Mouse (Mus musculus) bone marrow macrophage, adult 2 months (primary cell): Measurements from ENCODE around the gene Ssh1. TPM values are rescaled to one million over a fixed set of nuclear protein-coding genes. Genes with fewer than 3 reads are reported as not detected.
A peak's percentile ranks its signal among the peaks of the same experiment; 100 is the strongest.

Experiments
- H3K27ac ChIP-seq: 2 replicates; pipeline ENCODE4 v1.5.1; 2012; ENCODE audit warnings: low read depth, low read length; ENCODE audit not compliant: insufficient read depth
- H3K4me1 ChIP-seq: 2 replicates; pipeline ENCODE4 v1.6.1; 2012; ENCODE audit warnings: low read length; ENCODE audit not compliant: control insufficient read depth, insufficient read depth
- H3K4me3 ChIP-seq: 2 replicates; pipeline ENCODE4 v1.5.1; 2012; ENCODE audit warnings: mild to moderate bottlenecking, low read length, moderate library complexity; ENCODE audit not compliant: insufficient read depth
- CTCF ChIP-seq: IDR thresholded peaks from 2 replicates; pipeline ENCODE4 v1.5.1; 2012; ENCODE audit warnings: low read depth, mild to moderate bottlenecking, low read length, moderate library complexity
- POLR2A ChIP-seq: IDR thresholded peaks from 2 replicates; pipeline ENCODE4 v1.6.1; 2012; ENCODE audit warnings: mild to moderate bottlenecking, low read depth, low read length, borderline replicate concordance
- polyA plus RNA-seq: library from polyadenylated mRNA; stranded (reverse); fragments of >200 nt; gene quantifications from 2 replicates; pipeline ENCODE4 v1.2.4, GENCODE M21; 2012; ENCODE audit not compliant: missing spikeins, insufficient read depth, insufficient read length

The Ssh1 gene
- polyA plus RNA-seq, 1 experiment: 18.5 TPM

GRCm38 (mm10) chr5:113954421-113954820 lies 39.3 kb downstream of the Ssh1 start:
- H3K27ac ChIP-seq: 0 out of 2 replicates have a peak overlapping the region, but pooled peaks have one; percentile 8
- peaks cover 28% of the 10 kb centered on the region for H3K4me1 ChIP-seq
- TF ChIP-seq POLR2A (no peak), CTCF (peak; percentile 90)
- H3K4me3 ChIP-seq: no peak overlapping the region

DNA sequence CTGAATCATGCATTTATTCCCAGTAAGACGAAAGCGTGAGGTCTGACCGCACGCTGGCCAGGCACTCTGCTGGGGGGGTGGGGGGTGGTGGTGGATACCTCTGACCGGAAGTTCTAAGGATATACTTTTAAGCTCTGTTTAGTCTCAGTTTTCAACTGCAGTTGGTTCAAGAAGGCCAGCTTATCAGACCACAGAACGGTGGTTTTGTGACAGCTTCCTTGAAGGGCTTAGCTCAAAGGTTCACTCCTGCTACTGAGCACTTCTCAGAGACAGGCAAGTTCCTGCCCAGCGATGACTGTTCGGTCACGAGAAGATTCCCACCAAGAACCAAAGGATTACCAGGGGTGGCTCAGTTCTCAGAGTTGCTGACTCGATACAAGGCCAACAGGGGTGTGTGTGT lies 41.2 kb downstream of the Ssh1 start:
- peak overlapping the region; percentile 93 for H3K27ac ChIP-seq
- no peak for TF ChIP-seq CTCF
- TF ChIP-seq POLR2A: no peak
- H3K4me3 ChIP-seq: no peak overlapping the region; the same call in 1 of the 2 replicates
- H3K4me1 ChIP-seq: peaks cover 32% of the 10 kb centered on the region

GRCm38 (mm10) chr5:113951693-113952071 lies 42.0 kb downstream of the Ssh1 start:
- no peak for TF ChIP-seq CTCF
- no peak for TF ChIP-seq POLR2A
- Histone ChIP-seq H3K27ac (peak overlapping the region; percentile 93), H3K4me3 (no peak overlapping the region; the same call in 1 of the 2 replicates), H3K4me1 (peaks cover 32% of the 10 kb centered on the region)

GRCm38 (mm10) chr5:113950786-113951692 lies 42.7 kb downstream of the Ssh1 start:
- TF ChIP-seq POLR2A: no peak
- TF ChIP-seq CTCF: no peak
- no peak overlapping the region for H3K4me3 ChIP-seq
- H3K4me1 ChIP-seq: peaks cover 37% of the 10 kb centered on the region
- H3K27ac ChIP-seq: peak overlapping the region; percentile 93

DNA sequence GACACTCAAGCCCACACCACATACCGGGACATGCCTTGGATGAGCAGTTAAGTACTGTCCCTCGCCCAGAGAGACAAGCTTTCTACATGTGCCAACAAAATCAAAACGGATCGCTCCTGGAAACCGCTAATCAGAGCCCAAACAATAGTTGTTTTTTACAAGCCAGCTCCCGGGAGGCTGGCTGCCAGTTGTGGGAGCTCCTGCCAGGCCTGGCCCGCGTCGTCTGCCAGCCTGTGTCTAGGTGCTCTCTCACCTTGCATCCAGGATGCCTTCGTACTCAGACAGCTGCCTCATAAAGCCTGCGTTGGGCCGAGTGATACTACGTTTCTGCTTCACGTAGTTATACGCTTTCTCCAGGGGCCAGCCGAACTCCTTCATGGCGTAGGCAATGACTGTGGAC lies 43.6 kb downstream of the Ssh1 start:
- no peak overlapping the region for H3K4me3 ChIP-seq
- TF ChIP-seq POLR2A (no peak), CTCF (no peak)
- peaks cover 38% of the 10 kb centered on the region for H3K4me1 ChIP-seq
- no peak overlapping the region for H3K27ac ChIP-seq

- no peak for TF ChIP-seq POLR2A
- no peak for TF ChIP-seq CTCF
- H3K27ac ChIP-seq: no peak overlapping the region
- no peak overlapping the region for H3K4me3 ChIP-seq
- peaks cover 42% of the 10 kb centered on the region for H3K4me1 ChIP-seq
Measured at GRCm38 (mm10) chr5:113947280-113947679, 46.4 kb downstream of the Ssh1 start.

- TF ChIP-seq CTCF (no peak), POLR2A (no peak)
- Histone ChIP-seq H3K4me3 (peak overlapping the region; percentile 75), H3K4me1 (peaks cover 26% of the 10 kb centered on the region), H3K27ac (peak overlapping the region; percentile 99)
Measured at GRCm38 (mm10) chr5:113945126-113945525, 48.6 kb downstream of the Ssh1 start.

DNA sequence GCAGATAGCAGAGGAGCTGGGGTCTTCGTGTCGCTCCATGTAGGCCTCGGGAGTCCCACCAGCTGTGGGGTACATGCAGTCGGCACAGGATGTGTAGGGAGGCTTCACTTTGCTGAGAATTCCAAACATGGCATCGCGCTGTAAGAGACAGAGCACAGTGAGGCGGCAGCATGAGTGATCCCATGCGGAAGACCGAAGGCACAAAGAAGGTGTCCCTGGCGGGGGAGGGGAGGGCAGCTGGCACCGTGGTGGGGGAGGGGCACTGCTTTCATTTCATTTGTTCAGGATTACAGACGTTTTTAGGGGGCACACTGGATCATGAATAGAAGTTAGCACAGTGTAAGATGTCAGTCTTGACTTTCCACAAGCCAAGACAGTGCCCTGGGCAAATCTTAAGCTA lies 50.4 kb downstream of the Ssh1 start:
- Histone ChIP-seq H3K27ac (0 out of 2 replicates have a peak overlapping the region, but pooled peaks have one; percentile 1), H3K4me3 (no peak overlapping the region), H3K4me1 (peaks cover 24% of the 10 kb centered on the region)
- TF ChIP-seq POLR2A: no peak
- TF ChIP-seq CTCF: no peak

- Histone ChIP-seq H3K4me1 (peaks cover 21% of the 10 kb centered on the region), H3K27ac (no peak overlapping the region), H3K4me3 (no peak overlapping the region)
- no peak for TF ChIP-seq POLR2A
- peak; percentile 15; the same call in 1 of the 2 replicates for TF ChIP-seq CTCF
Measured at GRCm38 (mm10) chr5:113942580-113942979, 51.1 kb downstream of the Ssh1 start.

DNA sequence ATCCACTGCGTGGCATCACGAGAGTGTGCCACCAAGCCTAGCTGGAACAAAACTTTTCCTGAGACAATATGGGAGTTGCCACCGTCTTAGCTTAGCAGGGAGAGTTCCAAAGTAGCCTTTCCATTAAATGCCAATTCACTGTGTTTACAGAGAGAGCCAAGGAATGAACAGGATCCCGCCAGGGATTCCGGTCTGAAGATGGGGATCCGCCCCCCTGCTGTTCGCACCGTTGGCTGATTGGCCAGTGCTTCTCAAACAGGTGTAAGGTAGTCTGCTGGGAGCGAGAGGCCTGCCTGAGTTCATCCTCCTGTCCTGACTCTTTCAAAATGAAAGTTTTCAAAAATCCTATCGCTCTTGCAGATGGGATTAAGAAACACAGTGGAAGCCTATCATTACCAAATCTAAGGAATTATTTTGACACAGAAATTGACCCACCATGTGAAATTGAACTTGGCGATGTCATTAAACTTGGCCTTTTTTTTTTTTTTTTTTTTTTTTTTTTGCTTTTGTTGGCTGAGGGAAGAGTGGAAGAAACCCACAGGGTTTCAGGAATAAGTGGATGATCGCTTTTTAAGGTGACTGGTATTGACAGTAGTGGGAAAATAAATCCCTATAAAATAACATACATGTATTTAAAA lies 54.3 kb downstream of the Ssh1 start:
- no peak for TF ChIP-seq CTCF
- TF ChIP-seq POLR2A: no peak
- Histone ChIP-seq H3K27ac (no peak overlapping the region), H3K4me1 (peaks cover 9% of the 10 kb centered on the region), H3K4me3 (no peak overlapping the region)
